33 mouse cellular contexts compared by ENCODE assay signal in genomic region chr16:28770276-28770675, GRCm38 (mm10). TPM values are rescaled to one million over a fixed set of nuclear protein-coding genes. Genes with fewer than 3 reads are reported as not detected.
A peak's percentile ranks its signal among the peaks of the same experiment; 100 is the strongest.
DNase-seq lines count a peak whose midpoint lies in the region; ATAC-seq and TF ChIP-seq lines count a peak whose summit lies in the region.
"Had no signal": no experiment of that assay in that cellular context is flagged by ENCODE, and none has a peak within 500 bp of the region (broad histone marks: within the 10 kb centered on the region; RNA-seq: fewer than 3 reads in every experiment).

No protein-coding gene starts in this region.

- DNase-seq in layer of hippocampus, adult 2 months (ENCODE audit: low spot score in 2 of 2), result no peak
- no peak for DNase-seq in layer of hippocampus, adult 11-12 months (ENCODE audit: low spot score)
- no peak for DNase-seq in lung, embryonic 14.5 days
- no peak for DNase-seq in lung, postnatal 14 days
- no peak for DNase-seq in Patski (ENCODE audit: low read depth, low spot score)
- DNase-seq in midbrain, embryonic 14.5 days, result no peak
- DNase-seq in thymus, postnatal 14 days, result no peak
- DNase-seq: adrenal gland, adult 8-10 months; cerebellum, adult 8-10 months; cerebellum, postnatal 25 days; gastrocnemius, postnatal 36 days; heart, adult 18-20 months; kidney, adult 2 months; kidney, postnatal 10 days; retina, postnatal 1 day; right cerebral cortex, postnatal 14 days; thymus, postnatal 4 days had no signal

- no peaks in the 10 kb centered on the region for H3K9me3 ChIP-seq in lung, embryonic 14.5 days (ENCODE audit: low read depth, low read length)
- H3K9me3 ChIP-seq in midbrain, embryonic 14.5 days (ENCODE audit: control insufficient read depth, low read length), result no peaks in the 10 kb centered on the region
- H3K9me3 ChIP-seq: embryonic facial prominence, embryonic 10.5 days; embryonic facial prominence, embryonic 15.5 days; forebrain, embryonic 12.5 days; heart, embryonic 12.5 days; hindbrain, embryonic 15.5 days; limb, embryonic 13.5 days; midbrain, embryonic 13.5 days; stomach, embryonic 15.5 days had no signal

- no peak overlapping the region for H3K27ac ChIP-seq in layer of hippocampus, adult 2 months
- H3K27ac ChIP-seq in lung, embryonic 14.5 days (ENCODE audit: low read depth), result no peak overlapping the region
- H3K27ac ChIP-seq in midbrain, embryonic 14.5 days (replicated peaks; ENCODE audit: low read depth, low read length), result no peak overlapping the region
- H3K27ac ChIP-seq: embryonic facial prominence, embryonic 10.5 days; embryonic facial prominence, embryonic 15.5 days; forebrain, embryonic 12.5 days; hindbrain, embryonic 15.5 days; limb, embryonic 13.5 days; macrophage; midbrain, embryonic 13.5 days; stomach, embryonic 15.5 days had no signal

- in situ Hi-C loops in Patski (cut with MboI; ENCODE audit: low pct_unique_long_range_greater_than_20kb), result no loop called here

- POLR2A ChIA-PET in Patski (lab: Charles Lee), result no interaction called here

- H3K27me3 ChIP-seq in lung, embryonic 14.5 days (ENCODE audit: insufficient read depth, low read length), result no peaks in the 10 kb centered on the region
- peaks cover 1% of the 10 kb centered on the region for H3K27me3 ChIP-seq in Patski
- H3K27me3 ChIP-seq in midbrain, embryonic 14.5 days (ENCODE audit: control insufficient read depth, insufficient read depth, low read length), result no peaks in the 10 kb centered on the region
- H3K27me3 ChIP-seq: CH12.LX; embryonic facial prominence, embryonic 15.5 days; forebrain, embryonic 12.5 days; heart, embryonic 12.5 days; hindbrain, embryonic 15.5 days; limb, embryonic 13.5 days; midbrain, embryonic 13.5 days; stomach, embryonic 15.5 days had no signal

- ATAC-seq in lung, embryonic 14.5 days (ENCODE audit: insufficient read depth), result no peak
- ATAC-seq in Patski, result no peak
- no peak for ATAC-seq in midbrain, embryonic 14.5 days (ENCODE audit: low FRiP score, low TSS enrichment)
- ATAC-seq: inflammation-experienced regulatory T-cells, adult 6 months; lung, postnatal 0 days; midbrain, embryonic 13.5 days had no signal

- H3K4me2 ChIP-seq in lung, embryonic 14.5 days, result no peak overlapping the region
- H3K4me2 ChIP-seq in midbrain, embryonic 14.5 days (ENCODE audit: low read length), result no peak overlapping the region
- H3K4me2 ChIP-seq: embryonic facial prominence, embryonic 15.5 days; forebrain, embryonic 12.5 days; heart, embryonic 12.5 days; hindbrain, embryonic 15.5 days; limb, embryonic 13.5 days; midbrain, embryonic 13.5 days; stomach, embryonic 15.5 days had no signal

- H3K4me3 ChIP-seq in layer of hippocampus, adult 2 months, result no peak overlapping the region
- no peak overlapping the region for H3K4me3 ChIP-seq in lung, embryonic 14.5 days (ENCODE audit: low read depth, low read length)
- no peak overlapping the region for H3K4me3 ChIP-seq in midbrain, embryonic 14.5 days (replicated peaks; ENCODE audit: low read depth, low read length)
- H3K4me3 ChIP-seq: embryonic facial prominence, embryonic 10.5 days; embryonic facial prominence, embryonic 15.5 days; forebrain, embryonic 12.5 days; heart, embryonic 12.5 days; hindbrain, embryonic 15.5 days; limb, embryonic 13.5 days; midbrain, embryonic 13.5 days; stomach, embryonic 15.5 days had no signal

- H3K9ac ChIP-seq in lung, embryonic 14.5 days, result no peak overlapping the region
- H3K9ac ChIP-seq in midbrain, embryonic 14.5 days (replicated peaks; ENCODE audit: low read length), result no peak overlapping the region
- H3K9ac ChIP-seq: embryonic facial prominence, embryonic 15.5 days; forebrain, embryonic 12.5 days; heart, embryonic 12.5 days; hindbrain, embryonic 15.5 days; limb, embryonic 13.5 days; midbrain, embryonic 13.5 days; stomach, embryonic 15.5 days had no signal

- CTCF ChIA-PET in Patski (lab: Charles Lee), result no interaction called here

- no peaks in the 10 kb centered on the region for H3K36me3 ChIP-seq in lung, embryonic 14.5 days (ENCODE audit: insufficient read depth)
- no peaks in the 10 kb centered on the region for H3K36me3 ChIP-seq in midbrain, embryonic 14.5 days (ENCODE audit: control insufficient read depth, insufficient read depth, low read length)
- H3K36me3 ChIP-seq: embryonic facial prominence, embryonic 10.5 days; embryonic facial prominence, embryonic 15.5 days; forebrain, embryonic 12.5 days; heart, embryonic 12.5 days; hindbrain, embryonic 15.5 days; limb, embryonic 13.5 days; midbrain, embryonic 13.5 days; stomach, embryonic 15.5 days had no signal

- no peaks in the 10 kb centered on the region for H3K4me1 ChIP-seq in lung, embryonic 14.5 days (ENCODE audit: insufficient read depth)
- H3K4me1 ChIP-seq in midbrain, embryonic 14.5 days (ENCODE audit: control insufficient read depth, insufficient read depth, low read length), result no peaks in the 10 kb centered on the region
- H3K4me1 ChIP-seq: embryonic facial prominence, embryonic 10.5 days; embryonic facial prominence, embryonic 15.5 days; forebrain, embryonic 12.5 days; heart, embryonic 12.5 days; hindbrain, embryonic 15.5 days; limb, embryonic 13.5 days; midbrain, embryonic 13.5 days; stomach, embryonic 15.5 days had no signal

- WGBS in lung, embryonic 14.5 days, result 94% methylated on average over 2 of the region's 2 CpGs
- WGBS in midbrain, embryonic 14.5 days, result 100% methylated on average over 2 of the region's 2 CpGs

- peak; percentile 56 for TF ChIP-seq CTCF in layer of hippocampus, adult 2 months (conservative IDR thresholded peaks at IDR 0.05)
- TF ChIP-seq CTCF in lung, embryonic 14.5 days (IDR thresholded peaks at IDR 0.05; ENCODE audit: low read depth), result peak; percentile 18; the same call in 1 of the 2 replicates
- peak; percentile 34 for TF ChIP-seq CTCF in Patski (IDR thresholded peaks at IDR 0.05)

RNA-seq across cellular contexts. Expression of gene Fgf12, which starts 17.4 kb away (rescaled TPM):
- 100 to 1,000 TPM; 141 to 148 TPM for total RNA-seq in layer of hippocampus, adult 2 months (2021)
- 1.6 TPM in 2 replicates for polyA plus RNA-seq in lung, embryonic 14.5 days (2014; fragmentation: Nextera tagmentation; extraction: Ambion mirVana)
- polyA plus RNA-seq in Patski (2021), result not detected
- polyA plus RNA-seq in midbrain, embryonic 14.5 days (2014; fragmentation: Nextera tagmentation; extraction: Ambion mirVana), result 32.1 and 46.1 TPM in 2 replicates
- total RNA-seq: CH12.LX; megakaryocyte-erythroid progenitor cell, adult 5-6 weeks; monocyte, adult 5-6 weeks had no signal
- polyA plus RNA-seq: C2C12; liver, embryonic 16.5 days; macrophage had no signal

Comparison
In these comparisons a context has a peak if more than half of its experiments do, and no peak if none do; other contexts are left out.
1. RNA of gene Fgf12, which starts 17.4 kb away (polyA plus RNA-seq): 32.1 to 46.1 TPM in midbrain, embryonic 14.5 days; 1.6 TPM in lung, embryonic 14.5 days and not detected in Patski (single experiment); every median in the first group is over 10 times any median in the second.
2. Peak in every context shown above with its lines, with median percentiles within 50 percentile points of each other: CTCF ChIP-seq.